Mouse (Mus musculus) adrenal gland, postnatal 4 days (tissue): ENCODE data around the gene Polr2l. TPM values are rescaled to one million over a fixed set of nuclear protein-coding genes. Genes with fewer than 3 reads are reported as not detected.

Experiments used
- DNase-seq, 2 experiments: peaks; one replicate each; pipeline ENCODE4 v3.0.0; 2021 to 2022; ENCODE audit warnings: low spot score in 2 of 2, mixed read lengths in 2 of 2
- long read RNA-seq, 2 experiments: library from polyadenylated mRNA; stranded (forward); transcript quantifications; one replicate each; pipeline ENCODE4 v2.0.0; 2021
- total RNA-seq, 2 experiments: library from RNA; stranded (reverse); gene quantifications; 2 replicates each; pipeline ENCODE4 v1.2.3; 2021

Gene Polr2l
- total RNA-seq, result 10 to 100 TPM; 57.7 to 61.2 TPM
- long read RNA-seq, experiment 1, transcript Polr2l-201 (2 exons, 1,650 nt), result major isoform, 146 of 304 reads
- long read RNA-seq, experiment 1, partial matches to known transcripts, result 0 of 304 reads
- long read RNA-seq, experiment 1, other reads (novel, unspliced or antisense), result 158 of 304 reads
- long read RNA-seq, experiment 2, transcript Polr2l-201 (2 exons, 1,650 nt), result major isoform, 89 of 202 reads
- long read RNA-seq, experiment 2, partial matches to known transcripts, result 108 of 202 reads
- long read RNA-seq, experiment 2, other reads (novel, unspliced or antisense), result 5 of 202 reads

GRCm38 (mm10) chr7:141475011-141475804 lies at the start of gene Polr2l, which contains the start of gene Tspan4:
Polr2l (minus strand) TSS chr7:141475132.
Tspan4 (plus strand) TSS chr7:141475240.
- peak; percentile 61 to 65 for DNase-seq

- DNase-seq, result no peak
Measured at GRCm38 (mm10) chr7:141524271-141524670, 49.3 kb upstream of the Polr2l start.

- no peak for DNase-seq
Measured at GRCm38 (mm10) chr7:141523007-141523406, 48.1 kb upstream of the Polr2l start.

GRCm38 (mm10) chr7:141519795-141520194 lies 44.9 kb upstream of the Polr2l start:
- DNase-seq, result no peak

GRCm38 (mm10) chr7:141518926-141519325 lies 44.0 kb upstream of the Polr2l start:
- no peak for DNase-seq

GRCm38 (mm10) chr7:141518296-141518695 lies 43.4 kb upstream of the Polr2l start:
- DNase-seq, result no peak

GRCm38 (mm10) chr7:141517638-141518037 lies 42.7 kb upstream of the Polr2l start:
- DNase-seq, result no peak

- DNase-seq, result no peak
Measured at GRCm38 (mm10) chr7:141510681-141511191, 35.8 kb upstream of the Polr2l start.

- DNase-seq, result no peak
Measured at GRCm38 (mm10) chr7:141510196-141510595, 35.3 kb upstream of the Polr2l start.

GRCm38 (mm10) chr7:141508160-141508559 lies 33.2 kb upstream of the Polr2l start:
- no peak for DNase-seq

- DNase-seq, result no peak
Measured at GRCm38 (mm10) chr7:141506278-141506677, 31.3 kb upstream of the Polr2l start.

- no peak for DNase-seq
Measured at GRCm38 (mm10) chr7:141502556-141502905, 27.6 kb upstream of the Polr2l start.

- DNase-seq, result no peak
Measured at GRCm38 (mm10) chr7:141501820-141502555, 27.1 kb upstream of the Polr2l start.

- no peak for DNase-seq
Measured at GRCm38 (mm10) chr7:141497600-141497999, 22.7 kb upstream of the Polr2l start.

- no peak for DNase-seq
Measured at GRCm38 (mm10) chr7:141495940-141496339, 21.0 kb upstream of the Polr2l start.

- DNase-seq, result no peak
Measured at GRCm38 (mm10) chr7:141495379-141495778, 20.4 kb upstream of the Polr2l start.

- no peak for DNase-seq
Measured at GRCm38 (mm10) chr7:141493729-141494128, 18.8 kb upstream of the Polr2l start.

- DNase-seq, result no peak
Measured at GRCm38 (mm10) chr7:141492738-141493137, 17.8 kb upstream of the Polr2l start.

- no peak for DNase-seq
Measured at GRCm38 (mm10) chr7:141491151-141491550, 16.2 kb upstream of the Polr2l start.

- DNase-seq, result no peak
Measured at GRCm38 (mm10) chr7:141487141-141487540, 12.2 kb upstream of the Polr2l start.

- DNase-seq, result no peak
Measured at GRCm38 (mm10) chr7:141486239-141486638, 11.3 kb upstream of the Polr2l start.

- no peak for DNase-seq
Measured at GRCm38 (mm10) chr7:141485606-141486005, 10.7 kb upstream of the Polr2l start.
